Mouse (Mus musculus): ENCODE data around the gene Arhgef28. TPM values are rescaled to one million over a fixed set of nuclear protein-coding genes. Genes with fewer than 3 reads are reported as not detected.
A peak's percentile ranks its signal among the peaks of the same experiment; 100 is the strongest.

Arhgef28 gene
- polyA plus RNA-seq, 1 experiment from 2014 or later, result 9.4 TPM

GRCm38 (mm10) chr13:98146573-98147160 is 59.6 kb downstream of the Arhgef28 start:
- no peak overlapping the region for H3K4me3 ChIP-seq (ENCODE audit: low read depth, low read length)
- 59% methylated on average over 8 of the region's 8 CpGs for WGBS
- H3K9me3 ChIP-seq (ENCODE audit: control insufficient read depth, low read length), result no peaks in the 10 kb centered on the region
- H3K4me2 ChIP-seq (ENCODE audit: low read depth, low read length), result no peak overlapping the region
- ATAC-seq (ENCODE audit: low read depth) (no peak), DNase-seq (ENCODE audit: low spot score) (peak; percentile 17)
- no peak overlapping the region for H3K9ac ChIP-seq (ENCODE audit: low read depth, low read length)
- H3K27ac ChIP-seq (replicated peaks; ENCODE audit: low read depth, low read length), result no peak overlapping the region
- H3K27me3 ChIP-seq (replicated peaks; ENCODE audit: control insufficient read depth, insufficient read depth, low read length), result no peaks in the 10 kb centered on the region
- 0 out of 2 replicates have a peak, but pooled peaks cover 4% of the 10 kb centered on the region for H3K4me1 ChIP-seq (ENCODE audit: control insufficient read depth, insufficient read depth, low read length)
- no peaks in the 10 kb centered on the region for H3K36me3 ChIP-seq (ENCODE audit: control insufficient read depth, insufficient read depth, low read length)

- Histone ChIP-seq H3K4me2 (ENCODE audit: low read depth, low read length) (no peak overlapping the region), H3K9ac (ENCODE audit: low read depth, low read length) (no peak overlapping the region), H3K27ac (replicated peaks; ENCODE audit: low read depth, low read length) (no peak overlapping the region), H3K4me3 (ENCODE audit: low read depth, low read length) (no peak overlapping the region), H3K9me3 (ENCODE audit: control insufficient read depth, low read length) (no peaks in the 10 kb centered on the region), H3K36me3 (ENCODE audit: control insufficient read depth, insufficient read depth, low read length) (no peaks in the 10 kb centered on the region), H3K4me1 (ENCODE audit: control insufficient read depth, insufficient read depth, low read length) (0 out of 2 replicates have a peak, but pooled peaks cover 4% of the 10 kb centered on the region), H3K27me3 (replicated peaks; ENCODE audit: control insufficient read depth, insufficient read depth, low read length) (no peaks in the 10 kb centered on the region)
- ATAC-seq (ENCODE audit: low read depth) (no peak), DNase-seq (ENCODE audit: low spot score) (no peak)
- WGBS, result 83% methylated on average over 7 of the region's 7 CpGs
Observed at GRCm38 (mm10) chr13:98145310-98145709, 60.9 kb downstream of the Arhgef28 start.

GRCm38 (mm10) chr13:98143000-98143399 is 63.2 kb downstream of the Arhgef28 start:
- 90% methylated on average over 10 of the region's 10 CpGs for WGBS
- Histone ChIP-seq H3K9ac (ENCODE audit: low read depth, low read length) (no peak overlapping the region), H3K27me3 (replicated peaks; ENCODE audit: control insufficient read depth, insufficient read depth, low read length) (no peaks in the 10 kb centered on the region), H3K9me3 (ENCODE audit: control insufficient read depth, low read length) (no peaks in the 10 kb centered on the region), H3K4me1 (ENCODE audit: control insufficient read depth, insufficient read depth, low read length) (0 out of 2 replicates have a peak, but pooled peaks cover 4% of the 10 kb centered on the region), H3K27ac (replicated peaks; ENCODE audit: low read depth, low read length) (no peak overlapping the region), H3K4me2 (ENCODE audit: low read depth, low read length) (no peak overlapping the region), H3K4me3 (ENCODE audit: low read depth, low read length) (no peak overlapping the region), H3K36me3 (ENCODE audit: control insufficient read depth, insufficient read depth, low read length) (no peaks in the 10 kb centered on the region)
- DNase-seq (ENCODE audit: low spot score), result no peak
- ATAC-seq (ENCODE audit: low read depth), result no peak

GRCm38 (mm10) chr13:98140626-98141025 is 65.6 kb downstream of the Arhgef28 start:
- Histone ChIP-seq H3K4me2 (ENCODE audit: low read depth, low read length) (no peak overlapping the region), H3K27me3 (replicated peaks; ENCODE audit: control insufficient read depth, insufficient read depth, low read length) (no peaks in the 10 kb centered on the region), H3K4me3 (ENCODE audit: low read depth, low read length) (no peak overlapping the region), H3K27ac (replicated peaks; ENCODE audit: low read depth, low read length) (no peak overlapping the region), H3K9ac (ENCODE audit: low read depth, low read length) (no peak overlapping the region), H3K36me3 (ENCODE audit: control insufficient read depth, insufficient read depth, low read length) (no peaks in the 10 kb centered on the region), H3K4me1 (ENCODE audit: control insufficient read depth, insufficient read depth, low read length) (peaks cover 9% of the 10 kb centered on the region), H3K9me3 (ENCODE audit: control insufficient read depth, low read length) (no peaks in the 10 kb centered on the region)
- no peak for DNase-seq (ENCODE audit: low spot score)
- ATAC-seq (ENCODE audit: low read depth), result no peak
- WGBS, result 67% methylated on average over 9 of the region's 9 CpGs

- H3K27ac ChIP-seq (replicated peaks; ENCODE audit: low read depth, low read length), result no peak overlapping the region
- 56% methylated on average over 4 of the region's 4 CpGs for WGBS
- ATAC-seq (ENCODE audit: low read depth) (no peak), DNase-seq (ENCODE audit: low spot score) (no peak)
- no peak overlapping the region for H3K4me2 ChIP-seq (ENCODE audit: low read depth, low read length)
- no peaks in the 10 kb centered on the region for H3K9me3 ChIP-seq (ENCODE audit: control insufficient read depth, low read length)
- H3K27me3 ChIP-seq (replicated peaks; ENCODE audit: control insufficient read depth, insufficient read depth, low read length), result no peaks in the 10 kb centered on the region
- H3K4me3 ChIP-seq (ENCODE audit: low read depth, low read length), result no peak overlapping the region
- H3K4me1 ChIP-seq (ENCODE audit: control insufficient read depth, insufficient read depth, low read length), result peaks cover 12% of the 10 kb centered on the region
- H3K36me3 ChIP-seq (ENCODE audit: control insufficient read depth, insufficient read depth, low read length), result no peaks in the 10 kb centered on the region
- no peak overlapping the region for H3K9ac ChIP-seq (ENCODE audit: low read depth, low read length)
Observed at GRCm38 (mm10) chr13:98138786-98139185, 67.5 kb downstream of the Arhgef28 start.

- H3K27me3 ChIP-seq (replicated peaks; ENCODE audit: control insufficient read depth, insufficient read depth, low read length), result no peaks in the 10 kb centered on the region
- H3K9me3 ChIP-seq (ENCODE audit: control insufficient read depth, low read length), result no peaks in the 10 kb centered on the region
- H3K36me3 ChIP-seq (ENCODE audit: control insufficient read depth, insufficient read depth, low read length), result no peaks in the 10 kb centered on the region
- H3K4me2 ChIP-seq (ENCODE audit: low read depth, low read length), result peak overlapping the region; percentile 24
- DNase-seq (ENCODE audit: low spot score) (peak; percentile 16), ATAC-seq (ENCODE audit: low read depth) (no peak)
- no peak overlapping the region for H3K4me3 ChIP-seq (ENCODE audit: low read depth, low read length)
- peaks cover 16% of the 10 kb centered on the region for H3K4me1 ChIP-seq (ENCODE audit: control insufficient read depth, insufficient read depth, low read length)
- H3K9ac ChIP-seq (ENCODE audit: low read depth, low read length), result no peak overlapping the region
- no peak overlapping the region for H3K27ac ChIP-seq (replicated peaks; ENCODE audit: low read depth, low read length)
- WGBS, result 22% methylated on average over 12 of the region's 12 CpGs
Observed at GRCm38 (mm10) chr13:98135890-98136555, 70.2 kb downstream of the Arhgef28 start.

GRCm38 (mm10) chr13:98132951-98133350 is 73.3 kb downstream of the Arhgef28 start:
- WGBS, result 55% methylated on average over 5 of the region's 5 CpGs

GRCm38 (mm10) chr13:98132264-98132663 is 74.0 kb downstream of the Arhgef28 start:
- ATAC-seq (ENCODE audit: low read depth) (no peak), DNase-seq (ENCODE audit: low spot score) (no peak)

More at GRCm38 (mm10) chr13:98132951-98133350, 73.3 kb downstream of the Arhgef28 start:
- Histone ChIP-seq H3K27me3 (replicated peaks; ENCODE audit: control insufficient read depth, insufficient read depth, low read length) (no peaks in the 10 kb centered on the region), H3K4me2 (ENCODE audit: low read depth, low read length) (no peak overlapping the region), H3K4me3 (ENCODE audit: low read depth, low read length) (no peak overlapping the region), H3K4me1 (ENCODE audit: control insufficient read depth, insufficient read depth, low read length) (peaks cover 16% of the 10 kb centered on the region), H3K36me3 (ENCODE audit: control insufficient read depth, insufficient read depth, low read length) (no peaks in the 10 kb centered on the region), H3K27ac (replicated peaks; ENCODE audit: low read depth, low read length) (no peak overlapping the region), H3K9me3 (ENCODE audit: control insufficient read depth, low read length) (no peaks in the 10 kb centered on the region), H3K9ac (ENCODE audit: low read depth, low read length) (no peak overlapping the region)
- ATAC-seq (ENCODE audit: low read depth), result 0 out of 2 replicates have a peak, but pooled peaks have one; percentile 18
- DNase-seq (ENCODE audit: low spot score), result no peak

GRCm38 (mm10) chr13:98125666-98126065 is 80.6 kb downstream of the Arhgef28 start:
- 73% methylated on average over 5 of the region's 5 CpGs for WGBS
- no peak overlapping the region for H3K4me3 ChIP-seq (ENCODE audit: low read depth, low read length)
- no peaks in the 10 kb centered on the region; the same call in 1 of the 2 replicates for H3K4me1 ChIP-seq (ENCODE audit: control insufficient read depth, insufficient read depth, low read length)
- no peak overlapping the region for H3K27ac ChIP-seq (replicated peaks; ENCODE audit: low read depth, low read length)
- H3K9ac ChIP-seq (ENCODE audit: low read depth, low read length), result no peak overlapping the region
- DNase-seq (ENCODE audit: low spot score), result no peak
- H3K4me2 ChIP-seq (ENCODE audit: low read depth, low read length), result no peak overlapping the region
- no peaks in the 10 kb centered on the region for H3K9me3 ChIP-seq (ENCODE audit: control insufficient read depth, low read length)
- H3K36me3 ChIP-seq (ENCODE audit: control insufficient read depth, insufficient read depth, low read length), result no peaks in the 10 kb centered on the region
- no peaks in the 10 kb centered on the region for H3K27me3 ChIP-seq (replicated peaks; ENCODE audit: control insufficient read depth, insufficient read depth, low read length)
- ATAC-seq (ENCODE audit: low read depth), result no peak

More at GRCm38 (mm10) chr13:98132264-98132663, 74.0 kb downstream of the Arhgef28 start:
- H3K27me3 ChIP-seq (replicated peaks; ENCODE audit: control insufficient read depth, insufficient read depth, low read length), result no peaks in the 10 kb centered on the region
- no peak overlapping the region for H3K4me2 ChIP-seq (ENCODE audit: low read depth, low read length)
- H3K9me3 ChIP-seq (ENCODE audit: control insufficient read depth, low read length), result no peaks in the 10 kb centered on the region
- WGBS, result 77% methylated on average over 6 of the region's 6 CpGs
- no peaks in the 10 kb centered on the region for H3K36me3 ChIP-seq (ENCODE audit: control insufficient read depth, insufficient read depth, low read length)
- no peak overlapping the region for H3K9ac ChIP-seq (ENCODE audit: low read depth, low read length)
- peaks cover 16% of the 10 kb centered on the region for H3K4me1 ChIP-seq (ENCODE audit: control insufficient read depth, insufficient read depth, low read length)
- H3K27ac ChIP-seq (replicated peaks; ENCODE audit: low read depth, low read length), result no peak overlapping the region
- no peak overlapping the region for H3K4me3 ChIP-seq (ENCODE audit: low read depth, low read length)

Data from embryonic facial prominence, embryonic 14.5 days (tissue).